Mouse (Mus musculus): ENCODE measurements at regions not wholly inside any gene's neighbourhood (a gene's known extent, or its start where the extent isn't known, plus 50 kb on each side); places are given as distances from the start of the nearest gene placed in this dataset.
A peak's percentile ranks its signal among the peaks of the same experiment; 100 is the strongest.

GRCm38 (mm10) chr3:50687755-50688154 is 244.3 kb upstream of the Slc7a11 start:
- Histone ChIP-seq H3K4me3 (no peak overlapping the region), H3K27me3 (no peaks in the 10 kb centered on the region), H3K9me3 (no peaks in the 10 kb centered on the region), H3K27ac (replicated peaks) (no peak overlapping the region), H3K4me2 (replicated peaks) (no peak overlapping the region), H3K36me3 (no peaks in the 10 kb centered on the region), H3K4me1 (no peaks in the 10 kb centered on the region), H3K9ac (replicated peaks) (no peak overlapping the region)
- no peak; the same call in 1 of the 2 replicates for ATAC-seq (replicated peaks)
- WGBS: 75% methylated on average over 3 of the region's 3 CpGs

GRCm38 (mm10) chr3:50678611-50678988 is 235.2 kb upstream of the Slc7a11 start:
- no peak for ATAC-seq (replicated peaks)
- no peak overlapping the region for H3K9ac ChIP-seq (replicated peaks)
- no peaks in the 10 kb centered on the region for H3K9me3 ChIP-seq
- no peak overlapping the region for H3K4me2 ChIP-seq (replicated peaks)
- peaks cover 9% of the 10 kb centered on the region for H3K4me1 ChIP-seq
- H3K4me3 ChIP-seq: no peak overlapping the region
- no peak overlapping the region for H3K27ac ChIP-seq (replicated peaks)
- 49% methylated on average over 5 of the region's 5 CpGs for WGBS
- no peaks in the 10 kb centered on the region for H3K27me3 ChIP-seq
- H3K36me3 ChIP-seq: no peaks in the 10 kb centered on the region

GRCm38 (mm10) chr3:50677953-50678610 is 234.7 kb upstream of the Slc7a11 start:
- H3K27me3 ChIP-seq: no peaks in the 10 kb centered on the region
- peak; percentile 80 for ATAC-seq (replicated peaks)
- 36% methylated on average over 13 of the region's 13 CpGs for WGBS
- H3K9ac ChIP-seq (replicated peaks): no peak overlapping the region
- H3K4me3 ChIP-seq: no peak overlapping the region
- H3K9me3 ChIP-seq: no peaks in the 10 kb centered on the region
- no peak overlapping the region for H3K4me2 ChIP-seq (replicated peaks)
- 0 out of 2 replicates have a peak overlapping the region, but pooled peaks have one; percentile 39 for H3K27ac ChIP-seq (replicated peaks)
- H3K36me3 ChIP-seq: no peaks in the 10 kb centered on the region
- peaks cover 9% of the 10 kb centered on the region for H3K4me1 ChIP-seq

GRCm38 (mm10) chr3:50675769-50676168 is 232.4 kb upstream of the Slc7a11 start:
- no peak overlapping the region for H3K9ac ChIP-seq (replicated peaks)
- H3K27ac ChIP-seq (replicated peaks): no peak overlapping the region
- no peak for ATAC-seq (replicated peaks)
- H3K36me3 ChIP-seq: no peaks in the 10 kb centered on the region
- H3K4me1 ChIP-seq: peaks cover 9% of the 10 kb centered on the region
- no peak overlapping the region for H3K4me2 ChIP-seq (replicated peaks)
- no peaks in the 10 kb centered on the region for H3K27me3 ChIP-seq
- H3K9me3 ChIP-seq: no peaks in the 10 kb centered on the region
- 36% methylated on average over 1 of the region's 1 CpGs for WGBS
- no peak overlapping the region for H3K4me3 ChIP-seq

GRCm38 (mm10) chr3:50674860-50675566 is 231.6 kb upstream of the Slc7a11 start:
- Histone ChIP-seq H3K4me2 (replicated peaks) (no peak overlapping the region), H3K4me3 (no peak overlapping the region), H3K27me3 (no peaks in the 10 kb centered on the region), H3K4me1 (peaks cover 9% of the 10 kb centered on the region), H3K9me3 (no peaks in the 10 kb centered on the region), H3K9ac (replicated peaks) (no peak overlapping the region), H3K36me3 (no peaks in the 10 kb centered on the region), H3K27ac (replicated peaks) (no peak overlapping the region)
- no peak for ATAC-seq (replicated peaks)
- 90% methylated on average over 4 of the region's 4 CpGs for WGBS

GRCm38 (mm10) chr3:50665316-50665715 is 221.9 kb upstream of the Slc7a11 start:
- Histone ChIP-seq H3K36me3 (no peaks in the 10 kb centered on the region), H3K4me2 (replicated peaks) (no peak overlapping the region), H3K9ac (replicated peaks) (no peak overlapping the region), H3K4me1 (peaks cover 6% of the 10 kb centered on the region; the same call in 1 of the 2 replicates), H3K27me3 (no peaks in the 10 kb centered on the region), H3K27ac (replicated peaks) (no peak overlapping the region), H3K9me3 (no peaks in the 10 kb centered on the region), H3K4me3 (no peak overlapping the region)
- no peak; the same call in 1 of the 2 replicates for ATAC-seq (replicated peaks)
- 70% methylated on average over 6 of the region's 6 CpGs for WGBS

- H3K9me3 ChIP-seq: no peaks in the 10 kb centered on the region
- no peak overlapping the region for H3K4me2 ChIP-seq (replicated peaks)
- no peak overlapping the region for H3K27ac ChIP-seq (replicated peaks)
- H3K4me1 ChIP-seq: peaks cover 6% of the 10 kb centered on the region; the same call in 1 of the 2 replicates
- no peaks in the 10 kb centered on the region for H3K27me3 ChIP-seq
- 80% methylated on average over 7 of the region's 7 CpGs for WGBS
- no peak overlapping the region for H3K4me3 ChIP-seq
- no peak for ATAC-seq (replicated peaks)
- no peaks in the 10 kb centered on the region for H3K36me3 ChIP-seq
- no peak overlapping the region for H3K9ac ChIP-seq (replicated peaks)
Measured at GRCm38 (mm10) chr3:50660966-50661365, 217.6 kb upstream of the Slc7a11 start.

- H3K4me2 ChIP-seq (replicated peaks): no peak overlapping the region
- H3K36me3 ChIP-seq: no peaks in the 10 kb centered on the region
- H3K9ac ChIP-seq (replicated peaks): no peak overlapping the region
- peaks cover 6% of the 10 kb centered on the region; the same call in 1 of the 2 replicates for H3K4me1 ChIP-seq
- WGBS: 90% methylated on average over 3 of the region's 3 CpGs
- H3K27me3 ChIP-seq: no peaks in the 10 kb centered on the region
- no peak for ATAC-seq (replicated peaks)
- no peak overlapping the region for H3K27ac ChIP-seq (replicated peaks)
- H3K9me3 ChIP-seq: no peaks in the 10 kb centered on the region
- H3K4me3 ChIP-seq: no peak overlapping the region
Measured at GRCm38 (mm10) chr3:50660566-50660965, 217.2 kb upstream of the Slc7a11 start.

GRCm38 (mm10) chr3:50657890-50658289 is 214.5 kb upstream of the Slc7a11 start:
- Histone ChIP-seq H3K4me3 (no peak overlapping the region), H3K4me1 (peaks cover 6% of the 10 kb centered on the region; the same call in 1 of the 2 replicates), H3K27ac (replicated peaks) (no peak overlapping the region), H3K27me3 (no peaks in the 10 kb centered on the region), H3K4me2 (replicated peaks) (no peak overlapping the region), H3K36me3 (no peaks in the 10 kb centered on the region), H3K9ac (replicated peaks) (no peak overlapping the region), H3K9me3 (no peaks in the 10 kb centered on the region; the same call in 1 of the 2 replicates)
- ATAC-seq (replicated peaks): no peak
- WGBS: 77% methylated on average over 2 of the region's 2 CpGs

GRCm38 (mm10) chr3:50654441-50654840 is 211.0 kb upstream of the Slc7a11 start:
- no peaks in the 10 kb centered on the region for H3K36me3 ChIP-seq
- 72% methylated on average over 2 of the region's 2 CpGs for WGBS
- H3K4me3 ChIP-seq: no peak overlapping the region
- H3K9ac ChIP-seq (replicated peaks): no peak overlapping the region
- no peak overlapping the region for H3K27ac ChIP-seq (replicated peaks)
- no peaks in the 10 kb centered on the region for H3K27me3 ChIP-seq
- ATAC-seq (replicated peaks): no peak
- no peaks in the 10 kb centered on the region; the same call in 1 of the 2 replicates for H3K9me3 ChIP-seq
- no peak overlapping the region for H3K4me2 ChIP-seq (replicated peaks)
- no peaks in the 10 kb centered on the region for H3K4me1 ChIP-seq

- Histone ChIP-seq H3K4me2 (replicated peaks) (no peak overlapping the region), H3K4me3 (no peak overlapping the region), H3K27ac (replicated peaks) (no peak overlapping the region), H3K36me3 (no peaks in the 10 kb centered on the region), H3K27me3 (no peaks in the 10 kb centered on the region), H3K9me3 (no peaks in the 10 kb centered on the region; the same call in 1 of the 2 replicates), H3K9ac (replicated peaks) (no peak overlapping the region), H3K4me1 (no peaks in the 10 kb centered on the region)
- 97% methylated on average over 3 of the region's 3 CpGs for WGBS
- no peak for ATAC-seq (replicated peaks)
Measured at GRCm38 (mm10) chr3:50652265-50652664, 208.9 kb upstream of the Slc7a11 start.

- Histone ChIP-seq H3K9ac (replicated peaks) (no peak overlapping the region), H3K4me3 (no peak overlapping the region), H3K4me1 (peaks cover 8% of the 10 kb centered on the region), H3K27ac (replicated peaks) (no peak overlapping the region), H3K9me3 (no peaks in the 10 kb centered on the region), H3K27me3 (peaks cover 2% of the 10 kb centered on the region; the same call in 1 of the 2 replicates), H3K36me3 (no peaks in the 10 kb centered on the region), H3K4me2 (replicated peaks) (no peak overlapping the region)
- peak; percentile 46 for ATAC-seq (replicated peaks)
- 32% methylated on average over 2 of the region's 2 CpGs for WGBS
Measured at GRCm38 (mm10) chr3:50643068-50643467, 199.7 kb upstream of the Slc7a11 start.
